Mouse (Mus musculus): ENCODE data around the gene Zfp800. TPM values are rescaled to one million over a fixed set of nuclear protein-coding genes. Genes with fewer than 3 reads are reported as not detected.
A peak's percentile ranks its signal among the peaks of the same experiment; 100 is the strongest.

The Zfp800 gene
- total RNA-seq (2012; rRNA removed) (36.3 and 43.2 TPM in 2 replicates), polyA plus RNA-seq (2012; ENCODE audit: insufficient read depth in 1 of 2, insufficient read length in 2 of 2, low read depth in 1 of 2, low replicate concordance in 2 of 2, missing spikeins in 1 of 2) (10 to 100 TPM; 41.6 to 71.9 TPM)

- Histone ChIP-seq H3K27me3 (ENCODE audit: control insufficient read depth in 1 of 2, insufficient read depth in 2 of 2, low read length in 2 of 2) (no peaks in the 10 kb centered on the region), H3K9ac (ENCODE audit: control insufficient read depth, low read depth, low read length, poor library complexity, severe bottlenecking) (peak within 1 kb of the TSS; percentile 74), H3K27ac (ENCODE audit: control insufficient read depth, low read depth, low read length) (peak within 1 kb of the TSS; percentile 64), H3K79me2 (ENCODE audit: control insufficient read depth, insufficient read depth, low read length, poor library complexity) (no peaks in the 10 kb centered on the region; the same call in 1 of the 2 replicates), H3K36me3 (ENCODE audit: control insufficient read depth in 1 of 2, insufficient read depth in 2 of 2, low read length in 2 of 2) (no peaks in the 10 kb centered on the region), H3K9me3 (replicated peaks; ENCODE audit: insufficient read depth, low read length) (no peaks in the 10 kb centered on the region), H3K4me1 (ENCODE audit: control insufficient read depth in 1 of 2, insufficient read depth in 2 of 2, low read length in 2 of 2) (no peaks in the 10 kb centered on the region; a peak in 1 of 4 replicates), H3K4me3 (ENCODE audit: control insufficient read depth in 1 of 2, insufficient read depth in 1 of 2, low read depth in 2 of 2, low read length in 2 of 2) (peak within 1 kb of the TSS; percentile 61 to 63)
- peak; percentile 51 for DNase-seq (ENCODE audit: low read depth, low spot score)
- TF ChIP-seq RAD21 (IDR thresholded peaks at IDR 0.05; ENCODE audit: low read depth, low read length) (no peak), ZC3H11A (IDR thresholded peaks at IDR 0.05; ENCODE audit: low read depth, low read length) (no peak), POLR2AphosphoS5 (IDR thresholded peaks at IDR 0.05; ENCODE audit: borderline replicate concordance, low read depth, low read length) (no peak), BHLHE40 (IDR thresholded peaks at IDR 0.05; ENCODE audit: borderline replicate concordance, low read depth, low read length) (no peak), TBP (IDR thresholded peaks at IDR 0.05; ENCODE audit: low read depth, low read length) (no peak), MYC (IDR thresholded peaks at IDR 0.05; ENCODE audit: low read depth, low read length) (0 out of 2 replicates have a peak, but pooled peaks have one; percentile 20), SIN3A (IDR thresholded peaks at IDR 0.05; ENCODE audit: low read length) (no peak)
Observed at GRCm38 (mm10) chr6:28397681-28398203, at the start of gene Zfp800. TSS of gene Zfp800 (minus strand) at chr6:28398005.

- no peaks in the 10 kb centered on the region for H3K9me3 ChIP-seq (replicated peaks; ENCODE audit: insufficient read depth, low read length)
- H3K9ac ChIP-seq (ENCODE audit: control insufficient read depth, low read depth, low read length, poor library complexity, severe bottlenecking) = no peak overlapping the region
- no peak overlapping the region for H3K27ac ChIP-seq (ENCODE audit: control insufficient read depth, low read depth, low read length)
- no peaks in the 10 kb centered on the region for H3K4me1 ChIP-seq (ENCODE audit: control insufficient read depth in 1 of 2, insufficient read depth in 2 of 2, low read length in 2 of 2)
- no peaks in the 10 kb centered on the region for H3K27me3 ChIP-seq (ENCODE audit: control insufficient read depth in 1 of 2, insufficient read depth in 2 of 2, low read length in 2 of 2)
- H3K79me2 ChIP-seq (ENCODE audit: control insufficient read depth, insufficient read depth, low read length, poor library complexity) = no peaks in the 10 kb centered on the region
- DNase-seq (ENCODE audit: low read depth, low spot score) = no peak
- H3K36me3 ChIP-seq (ENCODE audit: control insufficient read depth in 1 of 2, insufficient read depth in 2 of 2, low read length in 2 of 2) = no peaks in the 10 kb centered on the region
- H3K4me3 ChIP-seq (ENCODE audit: control insufficient read depth in 1 of 2, insufficient read depth in 1 of 2, low read depth in 2 of 2, low read length in 2 of 2) = no peak overlapping the region
- TF ChIP-seq ELF1 (IDR thresholded peaks at IDR 0.05; ENCODE audit: low read depth, low read length) (no peak), RAD21 (IDR thresholded peaks at IDR 0.05; ENCODE audit: low read depth, low read length) (no peak), HCFC1 (IDR thresholded peaks at IDR 0.05; ENCODE audit: low read depth, low read length) (no peak), POLR2A (IDR thresholded peaks at IDR 0.05; ENCODE audit: control insufficient read depth in 1 of 2, insufficient read depth in 1 of 2, low read depth in 1 of 2, low read length in 2 of 2, poor library complexity in 1 of 2) (no peak), EP300 (IDR thresholded peaks at IDR 0.05; ENCODE audit: low read depth in 1 of 2, low read length in 2 of 2) (no peak), POLR2AphosphoS2 (IDR thresholded peaks at IDR 0.05; ENCODE audit: low read length) (no peak), MEF2A (IDR thresholded peaks at IDR 0.05; ENCODE audit: extremely low read depth, insufficient replicate concordance, low read depth, low read length, poor library complexity, severe bottlenecking) (no peak), TBP (IDR thresholded peaks at IDR 0.05; ENCODE audit: low read depth, low read length) (no peak), USF1 (IDR thresholded peaks at IDR 0.05; ENCODE audit: low read depth, low read length) (no peak), MAZ (IDR thresholded peaks at IDR 0.05; ENCODE audit: low read depth, low read length) (no peak), MYB (IDR thresholded peaks at IDR 0.05; ENCODE audit: low read depth, low read length) (no peak), KAT2A (conservative IDR thresholded peaks at IDR 0.05; ENCODE audit: low read depth, low read length) (no peak), UBTF (IDR thresholded peaks at IDR 0.05; ENCODE audit: borderline replicate concordance, insufficient read depth, low read depth, low read length) (no peak), ZC3H11A (IDR thresholded peaks at IDR 0.05; ENCODE audit: low read depth, low read length) (no peak), SIN3A (IDR thresholded peaks at IDR 0.05; ENCODE audit: low read length) (no peak), ZKSCAN1 (IDR thresholded peaks at IDR 0.05; ENCODE audit: low read depth, low read length) (no peak), CHD1 (IDR thresholded peaks at IDR 0.05; ENCODE audit: low read depth, low read length) (no peak), USF2 (IDR thresholded peaks at IDR 0.05; ENCODE audit: borderline replicate concordance in 1 of 2, insufficient read depth in 1 of 2, low read depth in 1 of 2, low read length in 2 of 2) (no peak), JUND (IDR thresholded peaks at IDR 0.05; ENCODE audit: low read depth, low read length) (no peak)
Observed at GRCm38 (mm10) chr6:28431538-28431855, 33.7 kb upstream of the Zfp800 start.

Data from MEL (cell line).